Mouse (Mus musculus) MEL (cell line): ENCODE results near the gene Pola1. TPM values are rescaled to one million over a fixed set of nuclear protein-coding genes. Genes with fewer than 3 reads are reported as not detected.

Experiments used
- DNase-seq: peaks from one replicate; pipeline ENCODE4 v3.0.0; 2011; ENCODE audit warnings: low read depth, low spot score
- H3K27ac ChIP-seq: 2 replicates; pipeline ENCODE4 v1.5.1; 2012; ENCODE audit warnings: low read depth, mild to moderate bottlenecking, control low read depth, low read length, moderate library complexity; ENCODE audit not compliant: control insufficient read depth
- H3K27me3 ChIP-seq, 2 experiments: fragments of 150-350 bp in 1 of 2; sonication (generic) in 1 of 2; 2 replicates each; pipeline ENCODE4 v1.6.1; 2012; ENCODE audit warnings: low read length in 2 of 2, mild to moderate bottlenecking in 2 of 2, improper control_type of control experiment in 1 of 2, moderate library complexity in 1 of 2; ENCODE audit not compliant: insufficient read depth in 2 of 2, control insufficient read depth in 1 of 2
- H3K36me3 ChIP-seq, 2 experiments: 2 replicates each; pipeline ENCODE4 v1.6.1; 2012 to 2014; ENCODE audit warnings: low read length in 2 of 2, improper control_type of control experiment in 1 of 2, inconsistent platforms in 1 of 2, mild to moderate bottlenecking in 1 of 2; ENCODE audit not compliant: insufficient read depth in 2 of 2, control insufficient read depth in 1 of 2
- H3K4me1 ChIP-seq, 2 experiments: fragments of 150-350 bp in 1 of 2; sonication (generic) in 1 of 2; 2 replicates each; pipeline ENCODE4 v1.6.1; 2012; ENCODE audit warnings: low read length in 2 of 2, improper control_type of control experiment in 1 of 2, mild to moderate bottlenecking in 1 of 2; ENCODE audit not compliant: insufficient read depth in 2 of 2, control insufficient read depth in 1 of 2
- H3K4me3 ChIP-seq, 2 experiments: fragments of 150-350 bp in 1 of 2; sonication (generic) in 1 of 2; 2 replicates each; pipeline ENCODE4 v1.5.1; 2012; ENCODE audit warnings: low read depth in 2 of 2, low read length in 2 of 2, mild to moderate bottlenecking in 2 of 2, moderate library complexity in 2 of 2, control low read depth in 1 of 2, improper control_type of control experiment in 1 of 2; ENCODE audit not compliant: control insufficient read depth in 1 of 2, insufficient read depth in 1 of 2
- H3K79me2 ChIP-seq: 2 replicates; pipeline ENCODE4 v1.6.1; 2012; ENCODE audit warnings: mild to moderate bottlenecking, low read length, moderate library complexity; ENCODE audit not compliant: control insufficient read depth, poor library complexity, insufficient read depth
- H3K9ac ChIP-seq: 2 replicates; pipeline ENCODE4 v1.6.1; 2012; ENCODE audit warnings: low read depth, mild to moderate bottlenecking, control low read depth, low read length, moderate library complexity; ENCODE audit not compliant: control insufficient read depth, poor library complexity, severe bottlenecking
- H3K9me3 ChIP-seq: fragments of 150-350 bp; sonication (generic); replicated peaks from 2 replicates; pipeline ENCODE4 v1.6.1; 2012; ENCODE audit warnings: mild to moderate bottlenecking, low read length, improper control_type of control experiment, moderate library complexity; ENCODE audit not compliant: insufficient read depth
- CTCF ChIP-seq, 3 experiments: IDR thresholded peaks in 2 of 3; conservative IDR thresholded peaks in 1 of 3; 2 replicates each; pipeline ENCODE4 v1.5.1; 2011 to 2012; ENCODE audit warnings: low read length in 3 of 3, low read depth in 2 of 3, mild to moderate bottlenecking in 2 of 3, improper control_type of control experiment in 1 of 3, inconsistent platforms in 1 of 3, mixed read lengths in 1 of 3, moderate library complexity in 1 of 3; ENCODE audit not compliant: control insufficient read depth in 1 of 3, insufficient read depth in 1 of 3, poor library complexity in 1 of 3, severe bottlenecking in 1 of 3
- E2F4 ChIP-seq: IDR thresholded peaks from 2 replicates; pipeline ENCODE4 v1.6.1; 2011; ENCODE audit warnings: low read depth, low read length, improper control_type of control experiment, borderline replicate concordance
- EP300 ChIP-seq, 2 experiments: IDR thresholded peaks; 2 replicates each; pipeline ENCODE4 v1.6.1; 2011; ENCODE audit warnings: improper control_type of control experiment in 2 of 2, low read length in 2 of 2, low read depth in 1 of 2, mild to moderate bottlenecking in 1 of 2
- GABPA ChIP-seq: IDR thresholded peaks from 2 replicates; pipeline ENCODE4 v1.6.1; 2012; ENCODE audit warnings: low read depth, mild to moderate bottlenecking, inconsistent platforms, low read length, improper control_type of control experiment, moderate library complexity
- HCFC1 ChIP-seq: IDR thresholded peaks from 2 replicates; pipeline ENCODE4 v1.6.1; 2012; ENCODE audit warnings: low read depth, mild to moderate bottlenecking, inconsistent platforms, low read length, improper control_type of control experiment, moderate library complexity
- KAT2A ChIP-seq: conservative IDR thresholded peaks from 2 replicates; pipeline ENCODE4 v1.6.1; 2012; ENCODE audit warnings: low read depth, low read length, improper control_type of control experiment, inconsistent platforms
- MAFK ChIP-seq: IDR thresholded peaks from 2 replicates; pipeline ENCODE4 v1.6.1; 2011; ENCODE audit warnings: low read depth, mild to moderate bottlenecking, low read length, improper control_type of control experiment, borderline replicate concordance
- MYC ChIP-seq: IDR thresholded peaks from 2 replicates; pipeline ENCODE4 v1.6.1; 2011; ENCODE audit warnings: low read depth, mild to moderate bottlenecking, low read length, improper control_type of control experiment, moderate library complexity
- NELFE ChIP-seq: IDR thresholded peaks from 2 replicates; pipeline ENCODE4 v1.6.1; 2011; ENCODE audit warnings: low read depth, low read length, improper control_type of control experiment
- POLR2AphosphoS2 ChIP-seq: IDR thresholded peaks from 2 replicates; pipeline ENCODE4 v1.6.1; 2011; ENCODE audit warnings: low read length, improper control_type of control experiment
- RAD21 ChIP-seq: IDR thresholded peaks from 2 replicates; pipeline ENCODE4 v1.6.1; 2011; ENCODE audit warnings: mild to moderate bottlenecking, low read depth, low read length, improper control_type of control experiment
- RCOR1 ChIP-seq: IDR thresholded peaks from 2 replicates; pipeline ENCODE4 v1.6.1; 2012; ENCODE audit warnings: low read depth, mild to moderate bottlenecking, inconsistent platforms, low read length, improper control_type of control experiment
- SIN3A ChIP-seq: IDR thresholded peaks from 2 replicates; pipeline ENCODE4 v1.6.1; 2012; ENCODE audit warnings: low read length, improper control_type of control experiment, inconsistent platforms
- TAL1 ChIP-seq: IDR thresholded peaks from 2 replicates; pipeline ENCODE4 v1.6.1; 2012; ENCODE audit warnings: mild to moderate bottlenecking, inconsistent platforms, low read length, moderate library complexity, mixed read lengths
- UBTF ChIP-seq: IDR thresholded peaks from 2 replicates; pipeline ENCODE4 v1.6.1; 2012; ENCODE audit warnings: low read depth, mild to moderate bottlenecking, inconsistent platforms, low read length, improper control_type of control experiment, moderate library complexity, borderline replicate concordance; ENCODE audit not compliant: insufficient read depth
- USF1 ChIP-seq: IDR thresholded peaks from 2 replicates; pipeline ENCODE4 v1.6.1; 2014; ENCODE audit warnings: low read depth, mild to moderate bottlenecking, inconsistent platforms, low read length, improper control_type of control experiment, moderate library complexity
- ZKSCAN1 ChIP-seq: IDR thresholded peaks from 2 replicates; pipeline ENCODE4 v1.6.1; 2012; ENCODE audit warnings: low read depth, mild to moderate bottlenecking, inconsistent platforms, low read length, improper control_type of control experiment, moderate library complexity
- polyA plus RNA-seq, 2 experiments: library from polyadenylated mRNA; stranded (reverse) in 1 of 2; unstranded in 1 of 2; fragments of >175 nt in 1 of 2; fragments of >200 nt in 1 of 2; gene quantifications; 2 replicates each; pipeline versions ENCODE4 v1.2.1 to v1.2.4; 2012; ENCODE audit warnings: low replicate concordance in 2 of 2, low read depth in 1 of 2; ENCODE audit not compliant: insufficient read length in 2 of 2, insufficient read depth in 1 of 2, missing spikeins in 1 of 2
- total RNA-seq: library from RNA; depleted of rRNA; stranded (reverse); fragments of 300-350 nt; gene quantifications from 2 replicates; pipeline ENCODE4 v1.2.3, GENCODE M21; 2012

Gene Pola1
- total and polyA plus RNA-seq, 3 experiments: 26.8 to 38.7 (median 36.1) TPM

DNA sequence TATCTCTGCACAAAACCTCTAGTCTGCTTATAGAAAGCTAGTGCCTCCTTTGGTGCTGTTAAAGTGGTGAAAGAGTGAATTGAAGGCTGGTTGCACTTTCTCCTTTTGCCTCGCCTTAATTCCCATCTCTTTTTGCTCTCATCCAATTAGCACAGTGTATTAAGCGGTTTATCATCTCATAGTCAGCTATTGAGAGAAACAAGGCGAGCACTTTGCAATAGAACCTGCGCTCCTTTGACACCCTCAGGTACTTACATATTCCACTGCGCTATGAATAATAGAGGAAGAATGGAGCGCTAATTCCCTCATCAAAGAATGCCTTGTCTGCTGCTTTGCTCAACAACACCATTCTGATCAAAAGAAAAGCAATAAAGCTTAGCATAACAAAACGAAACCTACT is 330.2 kb downstream of the Pola1 start:
- Histone ChIP-seq H3K4me3 (no peak overlapping the region), H3K79me2 (no peaks in the 10 kb centered on the region), H3K9ac (no peak overlapping the region), H3K27me3 (no peaks in the 10 kb centered on the region), H3K36me3 (no peaks in the 10 kb centered on the region), H3K4me1 (no peaks in the 10 kb centered on the region), H3K9me3 (no peaks in the 10 kb centered on the region), H3K27ac (no peak overlapping the region)
- DNase-seq: no peak
- TF ChIP-seq KAT2A (no peak), MAFK (no peak), SIN3A (no peak), E2F4 (no peak), POLR2AphosphoS2 (no peak), HCFC1 (no peak), GABPA (no peak), RCOR1 (no peak), NELFE (no peak)

DNA sequence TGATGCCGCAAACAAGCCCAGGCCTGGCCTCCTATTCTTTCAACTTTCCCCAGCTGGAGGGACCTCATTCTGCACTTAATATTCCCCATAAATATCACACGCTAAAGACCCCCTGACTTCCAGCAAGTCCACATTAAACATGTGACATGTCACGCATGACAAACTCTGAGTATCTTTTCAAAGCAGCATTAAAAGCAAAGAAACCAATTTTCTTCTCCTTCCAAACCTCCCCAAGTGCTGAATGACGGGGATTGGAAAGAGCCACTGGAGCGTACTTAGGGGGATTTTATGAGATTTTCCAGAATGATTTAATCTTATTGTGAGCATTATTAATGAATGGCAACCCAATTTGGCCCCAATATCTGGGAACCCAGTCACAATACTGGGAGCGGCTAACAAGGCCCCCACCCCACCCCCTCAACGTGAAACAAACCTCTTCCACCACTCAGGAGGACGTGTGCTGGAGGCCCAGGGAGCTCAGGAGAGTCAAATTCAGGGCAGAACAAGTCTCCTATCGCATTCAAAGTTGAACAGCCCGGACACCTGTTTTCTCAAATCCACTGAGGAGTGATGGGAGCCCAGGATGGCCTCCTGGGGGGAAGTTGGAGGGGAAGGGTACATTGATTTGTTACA is 331.7 kb downstream of the Pola1 start:
- DNase-seq: no peak
- no peaks in the 10 kb centered on the region for H3K9me3 ChIP-seq
- H3K9ac ChIP-seq: no peak overlapping the region
- no peak overlapping the region for H3K4me3 ChIP-seq
- no peaks in the 10 kb centered on the region for H3K27me3 ChIP-seq
- TF ChIP-seq CTCF (IDR thresholded peaks at IDR 0.05 in 2 of 3, conservative IDR thresholded peaks at IDR 0.05 in 1 of 3; ENCODE audit: control insufficient read depth in 1 of 3, insufficient read depth in 1 of 3, low read depth in 2 of 3, low read length in 3 of 3, poor library complexity in 1 of 3, severe bottlenecking in 1 of 3) (no peak), UBTF (no peak), EP300 (IDR thresholded peaks at IDR 0.05; ENCODE audit: low read depth in 1 of 2, low read length in 2 of 2) (no peak), RAD21 (no peak), NELFE (no peak), MYC (no peak), TAL1 (no peak), ZKSCAN1 (no peak), USF1 (no peak)
- TF ChIP-seq, all 39 proteins: peak for 0
- no peaks in the 10 kb centered on the region for H3K36me3 ChIP-seq
- H3K27ac ChIP-seq: no peak overlapping the region
- H3K79me2 ChIP-seq: no peaks in the 10 kb centered on the region
- H3K4me1 ChIP-seq: no peaks in the 10 kb centered on the region
